In genomic region chr10:95195719-95196118, GRCm38 (mm10) we compare ENCODE assay signal across 13 mouse cellular contexts.
A peak's percentile ranks its signal among the peaks of the same experiment; 100 is the strongest.
DNase-seq lines count a peak whose midpoint lies in the region; ATAC-seq and TF ChIP-seq lines count a peak whose summit lies in the region.
"Had no signal": no experiment of that assay in that cellular context is flagged by ENCODE, and none has a peak within 500 bp of the region (broad histone marks: within the 10 kb centered on the region; RNA-seq: fewer than 3 reads in every experiment).

No protein-coding gene starts in this region.

- DNase-seq in CD4-positive, CD25-positive, alpha-beta regulatory T cell, adult 2 months (ENCODE audit: low read depth, low spot score): peak; percentile 79
- DNase-seq in thymus, adult 2 months: peak; percentile 49
- no peak for DNase-seq in gastrocnemius, postnatal 4 days (ENCODE audit: low spot score in 2 of 2)
- DNase-seq in gastrocnemius, postnatal 25 days: no peak
- no peak for DNase-seq in lung, postnatal 36 days
- DNase-seq: adrenal gland, adult 8-10 months; kidney, adult 2 months; layer of hippocampus, adult 9-11 months had no signal

- no peak overlapping the region for H3K27ac ChIP-seq in liver, embryonic 15.5 days (replicated peaks)
- H3K27ac ChIP-seq in thymus, adult 2 months (ENCODE audit: control insufficient read depth, insufficient read depth, low read length): no peak overlapping the region
- H3K27ac ChIP-seq: embryonic facial prominence, embryonic 10.5 days; limb, embryonic 13.5 days; midbrain, embryonic 12.5 days had no signal

- no peak overlapping the region for H3K4me2 ChIP-seq in liver, embryonic 15.5 days
- H3K4me2 ChIP-seq: limb, embryonic 13.5 days; midbrain, embryonic 12.5 days had no signal

- no peaks in the 10 kb centered on the region for H3K9me3 ChIP-seq in liver, embryonic 15.5 days (replicated peaks)
- H3K9me3 ChIP-seq: embryonic facial prominence, embryonic 10.5 days; limb, embryonic 13.5 days; midbrain, embryonic 12.5 days had no signal

- WGBS in liver, embryonic 15.5 days (ENCODE audit: insufficient replicate concordance): 26% methylated on average over 5 of the region's 5 CpGs
- 38% methylated on average over 5 of the region's 5 CpGs for WGBS in thymus, adult 2 months

- peaks cover 12% of the 10 kb centered on the region for H3K4me1 ChIP-seq in liver, embryonic 15.5 days (replicated peaks)
- peaks cover 7% of the 10 kb centered on the region for H3K4me1 ChIP-seq in thymus, adult 2 months (replicated peaks; ENCODE audit: control insufficient read depth, insufficient read depth, low read length)

- no peaks in the 10 kb centered on the region for H3K36me3 ChIP-seq in liver, embryonic 15.5 days (replicated peaks)
- H3K36me3 ChIP-seq in thymus, adult 2 months (ENCODE audit: control insufficient read depth, insufficient read depth, low read length): no peaks in the 10 kb centered on the region
- H3K36me3 ChIP-seq: embryonic facial prominence, embryonic 10.5 days; limb, embryonic 13.5 days; midbrain, embryonic 12.5 days had no signal

- no peak for TF ChIP-seq CTCF in thymus, adult 2 months (IDR thresholded peaks at IDR 0.05; ENCODE audit: borderline replicate concordance, control insufficient read depth, extremely low read depth, insufficient read depth, low read length, poor library complexity)

- H3K9ac ChIP-seq in liver, embryonic 15.5 days: no peak overlapping the region
- H3K9ac ChIP-seq: limb, embryonic 13.5 days; midbrain, embryonic 12.5 days had no signal

- no peak for TF ChIP-seq POLR2A in thymus, adult 2 months (IDR thresholded peaks at IDR 0.05; ENCODE audit: control insufficient read depth, extremely low read depth, insufficient read depth, low read length, poor library complexity)

- H3K27me3 ChIP-seq in liver, embryonic 15.5 days: no peaks in the 10 kb centered on the region
- no peaks in the 10 kb centered on the region for H3K27me3 ChIP-seq in thymus, adult 2 months (ENCODE audit: control insufficient read depth, insufficient read depth, low read length)
- H3K27me3 ChIP-seq: midbrain, embryonic 12.5 days had no signal

- no peak overlapping the region for H3K4me3 ChIP-seq in liver, embryonic 15.5 days (replicated peaks)
- H3K4me3 ChIP-seq in thymus, adult 2 months (ENCODE audit: control insufficient read depth, insufficient read depth, low read length): no peak overlapping the region
- H3K4me3 ChIP-seq: embryonic facial prominence, embryonic 10.5 days; limb, embryonic 13.5 days; midbrain, embryonic 12.5 days had no signal

- peak; percentile 93 for ATAC-seq in activated CD4-positive, CD25-positive, alpha-beta regulatory T cell, adult 4 months
- ATAC-seq in liver, embryonic 15.5 days (ENCODE audit: insufficient read depth): peak; percentile 69

Comparison
In these comparisons a context has a peak if more than half of its experiments do, and no peak if none do; other contexts are left out.
1. DNase-seq: peak in CD4-positive, CD25-positive, alpha-beta regulatory T cell, adult 2 months (single experiment) and thymus, adult 2 months (single experiment); none in gastrocnemius, postnatal 4 days (0 of 2), gastrocnemius, postnatal 25 days (single experiment) and lung, postnatal 36 days (single experiment).